Mouse (Mus musculus) ES-E14 (cell line): Measurements from ENCODE around the gene Fubp3. TPM values are rescaled to one million over a fixed set of nuclear protein-coding genes. Genes with fewer than 3 reads are reported as not detected.

Source experiments
- DNase-seq: peaks from one replicate; pipeline ENCODE4 v3.0.0-alpha.2; 2013; ENCODE audit warnings: low read depth, low spot score
- H3K27ac ChIP-seq: 2 replicates; pipeline ENCODE4 v1.5.1; 2012; ENCODE audit warnings: low read depth, mild to moderate bottlenecking, low read length, moderate library complexity, mixed read lengths; ENCODE audit not compliant: poor library complexity, insufficient read depth, severe bottlenecking
- H3K36me3 ChIP-seq: 2 replicates; pipeline ENCODE4 v1.6.1; 2012; ENCODE audit warnings: mild to moderate bottlenecking, low read length, moderate library complexity, mixed read lengths; ENCODE audit not compliant: control insufficient read depth, poor library complexity, insufficient read depth, severe bottlenecking
- H3K4me1 ChIP-seq, 2 experiments: fragments of 150-350 bp in 1 of 2; sonication (generic) in 1 of 2; 2 replicates each; pipeline ENCODE4 v1.6.1; 2012; ENCODE audit warnings: low read length in 2 of 2, mild to moderate bottlenecking in 1 of 2, mixed read lengths in 1 of 2; ENCODE audit not compliant: control insufficient read depth in 2 of 2, insufficient read depth in 2 of 2, poor library complexity in 1 of 2
- H3K4me3 ChIP-seq, 2 experiments: fragments of 150-350 bp in 1 of 2; sonication (generic) in 1 of 2; 2 replicates each; pipeline ENCODE4 v1.5.1; 2012; ENCODE audit warnings: low read length in 2 of 2, low read depth in 1 of 2, mild to moderate bottlenecking in 1 of 2, mixed read lengths in 1 of 2; ENCODE audit not compliant: insufficient read depth in 1 of 2, poor library complexity in 1 of 2, severe bottlenecking in 1 of 2
- H3K9ac ChIP-seq: 2 replicates; pipeline ENCODE4 v1.6.1; 2012; ENCODE audit warnings: low read depth, mild to moderate bottlenecking, low read length, mixed read lengths; ENCODE audit not compliant: poor library complexity, insufficient read depth, severe bottlenecking
- H3K9me3 ChIP-seq: fragments of 150-350 bp; sonication (generic); 2 replicates; pipeline ENCODE4 v1.6.1; 2012; ENCODE audit warnings: low read depth, mild to moderate bottlenecking, low read length; ENCODE audit not compliant: control insufficient read depth, insufficient read depth
- CHD2 ChIP-seq: IDR thresholded peaks from 2 replicates; pipeline ENCODE4 v1.6.1; 2014; ENCODE audit warnings: mild to moderate bottlenecking, low read depth, low read length, inconsistent platforms
- HCFC1 ChIP-seq: IDR thresholded peaks from 2 replicates; pipeline ENCODE4 v1.6.1; 2012; ENCODE audit warnings: low read length, inconsistent platforms, borderline replicate concordance; ENCODE audit not compliant: insufficient read depth
- MAFK ChIP-seq: IDR thresholded peaks from 2 replicates; pipeline ENCODE4 v1.6.1; 2014; ENCODE audit warnings: mild to moderate bottlenecking, low read depth, low read length, inconsistent platforms; ENCODE audit not compliant: insufficient read depth
- ZC3H11A ChIP-seq: IDR thresholded peaks from 2 replicates; pipeline ENCODE4 v1.6.1; 2012; ENCODE audit warnings: low read depth, mild to moderate bottlenecking, inconsistent platforms, low read length, borderline replicate concordance
- ZNF384 ChIP-seq: IDR thresholded peaks from 2 replicates; pipeline ENCODE4 v1.6.1; 2012; ENCODE audit warnings: low read depth, low read length, inconsistent platforms
- in situ Hi-C, 2 experiments: fragments of 600-800 bp; cut with MboI; formaldehyde crosslinking; loops; one replicate each; pipeline ENCODE4 v1.15.1; 2025; ENCODE audit warnings: low sequenced_read_pairs in 2 of 2, inconsistent platforms in 1 of 2; ENCODE audit not compliant: unreplicated experiment in 2 of 2
- total RNA-seq: library from RNA; depleted of rRNA; stranded (reverse); fragments of 300-350 nt; gene quantifications from 2 replicates; pipeline ENCODE4 v1.2.3, GENCODE M21; 2012

Fubp3 gene
- total RNA-seq, 1 experiment = 94.4 TPM

- no peak for DNase-seq
- TF ChIP-seq MAFK (no peak), ZNF384 (no peak), HCFC1 (no peak), CHD2 (no peak), ZC3H11A (no peak)
- H3K4me3 ChIP-seq = peak overlapping the region; percentile 46 to 51
- no peaks in the 10 kb centered on the region for H3K9me3 ChIP-seq
- no peaks in the 10 kb centered on the region for H3K36me3 ChIP-seq
- H3K4me1 ChIP-seq = peaks cover 2 to 11% of the 10 kb centered on the region in 2 experiments; a peak in 3 of 4 replicates
- no peak overlapping the region for H3K27ac ChIP-seq
- in situ Hi-C loops = loop anchor here (10.0 to 25.0 kb wide), 2 partner anchors 1998 to 2001 kb away; partner anchors contain the start of gene Lmx1b (in 1 of the 2)
- peak overlapping the region; percentile 46; the same call in 1 of the 2 replicates for H3K9ac ChIP-seq
Measured at GRCm38 (mm10) chr2:31636742-31637141, 64.3 kb downstream of the Fubp3 start.

GRCm38 (mm10) chr2:31637311-31637710 is 64.9 kb downstream of the Fubp3 start:
- no peak overlapping the region for H3K27ac ChIP-seq
- H3K4me1 ChIP-seq = peaks cover 2 to 11% of the 10 kb centered on the region in 2 experiments; a peak in 3 of 4 replicates
- in situ Hi-C loops = loop anchor here (10.0 to 25.0 kb wide), 2 partner anchors 1997 to 2000 kb away; partner anchors contain the start of gene Lmx1b (in 1 of the 2)
- H3K4me3 ChIP-seq = peak overlapping the region in 1 of 2 experiments; percentile 24; a peak in 1 of 4 replicates
- no peak for TF ChIP-seq MAFK
- no peak for TF ChIP-seq CHD2
- TF ChIP-seq ZC3H11A = no peak
- no peak for TF ChIP-seq HCFC1
- no peak for TF ChIP-seq ZNF384
- no peak for DNase-seq
- no peaks in the 10 kb centered on the region for H3K36me3 ChIP-seq
- no peak overlapping the region for H3K9ac ChIP-seq
- no peaks in the 10 kb centered on the region for H3K9me3 ChIP-seq

- H3K4me3 ChIP-seq = no peak overlapping the region
- no peak overlapping the region for H3K9ac ChIP-seq
- no peaks in the 10 kb centered on the region for H3K36me3 ChIP-seq
- no peak overlapping the region for H3K27ac ChIP-seq
- no peaks in the 10 kb centered on the region for H3K9me3 ChIP-seq
- in situ Hi-C loops = loop anchor here (10.0 to 25.0 kb wide), 2 partner anchors 1997 to 1999 kb away; partner anchors contain the start of gene Lmx1b (in 1 of the 2)
- peaks cover 2 to 11% of the 10 kb centered on the region in 2 experiments; a peak in 3 of 4 replicates for H3K4me1 ChIP-seq
- no peak for DNase-seq
- TF ChIP-seq ZC3H11A (no peak), ZNF384 (no peak), CHD2 (no peak), HCFC1 (no peak), MAFK (no peak)
Measured at GRCm38 (mm10) chr2:31637807-31638206, 65.4 kb downstream of the Fubp3 start.

DNA sequence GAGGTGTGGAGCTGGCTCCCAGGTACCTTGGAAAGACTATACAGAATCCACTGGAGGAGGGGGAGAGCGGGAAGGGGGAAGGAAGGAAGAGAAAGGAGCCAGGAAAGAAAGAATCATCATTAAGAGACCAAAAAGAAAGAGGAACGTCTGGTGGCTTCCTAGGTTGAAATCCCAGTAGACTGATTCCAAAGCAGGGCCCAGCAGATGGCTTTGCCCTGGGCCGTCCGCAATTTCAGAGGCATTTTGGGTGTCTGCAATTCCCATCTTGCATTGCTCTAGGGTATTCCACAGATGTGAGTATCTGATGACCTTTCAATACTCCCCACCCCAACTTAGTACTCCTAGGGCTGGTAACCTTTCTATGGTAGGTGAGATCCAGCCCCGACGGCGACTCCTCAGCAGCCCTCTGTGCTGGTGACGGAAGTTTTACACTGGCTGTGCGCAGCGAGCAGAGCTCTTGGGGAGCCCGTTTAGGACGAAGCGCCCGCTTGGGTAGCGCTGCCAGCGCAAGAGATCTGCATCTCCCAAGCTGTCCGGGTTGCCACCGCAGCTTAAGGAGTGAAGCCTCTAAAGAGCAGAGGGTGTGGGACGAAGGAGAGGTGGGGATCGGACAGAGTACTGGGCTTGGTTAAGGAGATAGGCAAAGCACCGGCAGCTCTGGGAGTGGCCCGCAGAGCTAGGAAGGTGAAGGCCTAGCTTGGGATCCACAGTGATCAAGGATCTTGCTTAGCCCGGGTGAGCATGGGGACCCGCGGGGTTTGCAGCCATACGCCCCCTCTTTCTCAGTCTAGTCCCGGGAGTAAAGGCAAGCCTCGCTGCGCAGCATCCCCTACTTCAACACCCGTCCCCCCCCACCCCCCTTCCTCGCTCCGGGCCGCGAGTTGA is 66.4 kb downstream of the Fubp3 start:
- Histone ChIP-seq H3K36me3 (no peaks in the 10 kb centered on the region), H3K9ac (no peak overlapping the region), H3K27ac (no peak overlapping the region), H3K4me1 (peaks cover 2 to 11% of the 10 kb centered on the region in 2 experiments; a peak in 3 of 4 replicates), H3K4me3 (peak overlapping the region in 1 of 2 experiments; percentile 15; a peak in 1 of 4 replicates), H3K9me3 (no peaks in the 10 kb centered on the region)
- in situ Hi-C loops = loop anchor here (10.0 to 25.0 kb wide), 2 partner anchors 1996 to 1998 kb away; partner anchors contain the start of gene Lmx1b (in 1 of the 2)
- DNase-seq = no peak
- TF ChIP-seq MAFK (no peak), ZC3H11A (no peak), HCFC1 (no peak), CHD2 (no peak), ZNF384 (no peak)
